Mouse (Mus musculus) ES-E14 (cell line): Measurements from ENCODE around the gene Ankzf1.

Experiments used
- CHD2 ChIP-seq: IDR thresholded peaks from 2 replicates; pipeline ENCODE4 v1.6.1; 2014; ENCODE audit warnings: mild to moderate bottlenecking, low read depth, low read length, inconsistent platforms
- HCFC1 ChIP-seq: IDR thresholded peaks from 2 replicates; pipeline ENCODE4 v1.6.1; 2012; ENCODE audit warnings: low read length, inconsistent platforms, borderline replicate concordance; ENCODE audit not compliant: insufficient read depth
- MAFK ChIP-seq: IDR thresholded peaks from 2 replicates; pipeline ENCODE4 v1.6.1; 2014; ENCODE audit warnings: mild to moderate bottlenecking, low read depth, low read length, inconsistent platforms; ENCODE audit not compliant: insufficient read depth
- ZNF384 ChIP-seq: IDR thresholded peaks from 2 replicates; pipeline ENCODE4 v1.6.1; 2012; ENCODE audit warnings: low read depth, low read length, inconsistent platforms

DNA sequence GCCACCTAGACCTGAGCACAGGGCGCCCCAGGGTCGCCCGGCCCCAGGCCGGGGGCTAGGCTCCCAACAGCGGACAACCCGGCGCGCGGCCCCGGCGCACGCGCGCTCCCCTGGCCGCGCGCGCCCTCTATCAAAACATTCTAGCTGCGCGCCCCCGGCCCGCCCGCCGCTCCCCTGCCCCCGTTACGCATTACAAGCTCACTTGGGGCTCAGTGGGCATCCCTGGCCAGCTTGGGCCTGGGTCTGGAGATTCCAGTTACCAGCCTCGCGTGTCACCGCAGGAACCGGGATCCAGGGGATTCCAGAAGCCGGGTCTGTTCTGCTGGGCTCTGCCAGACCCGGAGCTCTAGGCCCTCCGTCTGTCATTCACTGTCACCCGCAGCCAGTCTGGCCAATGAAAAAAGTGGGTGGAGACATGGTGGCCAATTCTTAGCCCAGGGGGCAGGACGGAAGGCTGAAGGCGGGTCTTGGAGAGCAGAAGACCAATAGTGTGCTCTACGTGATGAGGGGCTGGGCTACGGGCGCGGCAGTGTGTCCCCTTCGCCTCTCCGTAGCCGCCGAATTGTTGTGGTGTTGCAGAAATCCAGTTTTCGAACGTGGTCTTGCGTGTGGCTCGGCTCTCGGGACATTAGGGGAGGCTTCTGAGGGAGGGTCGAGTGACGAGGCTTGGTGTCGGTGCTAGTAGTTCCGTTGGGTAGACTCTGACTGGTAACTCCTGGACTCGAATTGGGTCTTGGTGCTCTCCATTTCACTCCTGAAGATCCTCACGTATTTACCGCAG is at the start of gene Ankzf1, which contains the start of gene Atg9a:
- TF ChIP-seq HCFC1 = peak; percentile 65; the same call in 1 of the 2 replicates
- TF ChIP-seq ZNF384 = no peak
- TF ChIP-seq CHD2 = peak; percentile 64; the same call in 1 of the 2 replicates
- TF ChIP-seq MAFK = no peak
